Mouse (Mus musculus) C2C12 (cell line): ENCODE data around the gene Smg6. TPM values are rescaled to one million over a fixed set of nuclear protein-coding genes. Genes with fewer than 3 reads are reported as not detected.
"Not testable (repeated sequence)": the region's sequence is repeated elsewhere in the genome, so short reads cannot be mapped to it uniquely, and the experiment has no call there.

ENCODE experiments used
- H3K27me3 ChIP-seq: one replicate; pipeline ENCODE4 v1.6.1; 2011; ENCODE audit not compliant: control insufficient read depth, insufficient read depth, insufficient read length
- H3K36me3 ChIP-seq: one replicate; pipeline ENCODE4 v1.6.1; 2011; ENCODE audit not compliant: control insufficient read depth, insufficient read depth
- H3K4me3 ChIP-seq: one replicate; pipeline ENCODE4 v1.5.1; 2011; ENCODE audit warnings: mild to moderate bottlenecking, control low read depth; ENCODE audit not compliant: poor library complexity, insufficient read depth, severe bottlenecking
- H3K79me2 ChIP-seq: one replicate; pipeline ENCODE4 v1.6.1; 2011; ENCODE audit not compliant: control insufficient read depth, insufficient read depth
- H3K79me3 ChIP-seq: one replicate; pipeline ENCODE4 v1.6.1; 2011; ENCODE audit warnings: low read depth, control low read depth
- H3ac ChIP-seq: one replicate; pipeline ENCODE3; 2011; ENCODE audit warnings: low read depth; ENCODE audit not compliant: control insufficient read depth, insufficient read length
- CEBPB ChIP-seq: IDR thresholded peaks from one replicate; pipeline ENCODE4 v1.6.1; 2011; ENCODE audit warnings: low read depth, mild to moderate bottlenecking, control low read depth, moderate library complexity
- CTCF ChIP-seq: IDR thresholded peaks from one replicate; pipeline ENCODE4 v1.5.1; 2011; ENCODE audit not compliant: control insufficient read depth, insufficient read depth, insufficient read length
- FOSL1 ChIP-seq: IDR thresholded peaks from one replicate; pipeline ENCODE4 v1.8.0; 2011; ENCODE audit warnings: mild to moderate bottlenecking, low read length; ENCODE audit not compliant: poor library complexity, insufficient read depth, severe bottlenecking
- MAX ChIP-seq: IDR thresholded peaks from one replicate; pipeline ENCODE4 v1.6.1; 2011; ENCODE audit warnings: mild to moderate bottlenecking, control low read depth
- MYOD1 ChIP-seq: IDR thresholded peaks from one replicate; pipeline ENCODE4 v1.6.1; 2011; ENCODE audit warnings: low read depth; ENCODE audit not compliant: control insufficient read depth, insufficient read length
- MYOG ChIP-seq: IDR thresholded peaks from one replicate; pipeline ENCODE4 v1.6.1; 2011; ENCODE audit not compliant: control insufficient read depth, insufficient read length; ENCODE audit errors: extremely low read depth
- USF1 ChIP-seq: IDR thresholded peaks from one replicate; pipeline ENCODE4 v1.6.1; 2011; ENCODE audit warnings: low read depth, mild to moderate bottlenecking, control low read depth, moderate library complexity
- polyA plus RNA-seq: library from polyadenylated mRNA; unstranded; fragments of >200 nt; fragmentation: generic; extraction: Trizol; gene quantifications from one replicate; pipeline ENCODE4 v1.2.1, GENCODE M21; 2012; ENCODE audit warnings: missing spikeins

Smg6 gene
- polyA plus RNA-seq, 1 experiment: 7.5 TPM

DNA sequence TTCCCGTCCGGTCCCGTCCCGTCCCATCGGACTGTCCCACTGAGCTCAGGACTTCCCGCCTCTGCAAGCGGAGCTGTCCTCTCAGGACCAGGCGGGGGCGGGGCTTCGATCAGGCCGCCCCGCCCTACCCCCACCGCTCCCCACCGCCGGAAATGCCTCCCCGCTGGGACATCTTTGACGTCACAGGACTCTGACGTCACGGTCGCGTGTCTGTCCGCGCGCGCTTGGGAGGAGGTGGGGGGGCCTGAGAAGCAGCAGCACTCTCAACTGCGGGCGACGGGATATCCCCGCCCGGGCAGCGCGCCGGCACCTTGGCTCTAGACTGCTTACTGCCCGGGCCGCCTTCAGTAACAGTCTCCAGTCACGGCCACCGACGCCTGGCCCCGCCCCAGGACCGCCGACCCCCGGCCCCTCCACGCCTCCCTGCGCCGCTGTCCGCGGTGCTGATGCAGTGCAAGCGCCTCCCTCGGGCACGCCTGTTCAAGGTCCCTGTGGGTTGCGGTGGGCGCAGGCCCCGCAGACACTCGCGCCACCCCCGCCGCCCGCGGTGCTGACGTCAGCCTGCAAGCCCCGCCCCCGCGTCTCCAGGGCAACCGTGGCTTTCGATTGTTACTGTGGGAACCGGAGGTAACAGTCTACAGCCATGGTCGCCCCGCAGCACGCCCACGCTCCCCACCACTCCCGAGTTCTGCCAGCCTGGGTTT is 247.6 kb downstream of the Smg6 start:
- Histone ChIP-seq H3K79me3 (peaks cover 8% of the 10 kb centered on the region), H3K27me3 (no peaks in the 10 kb centered on the region), H3K4me3 (peak overlapping the region; percentile 34), H3K36me3 (peaks cover 13% of the 10 kb centered on the region), H3K79me2 (peaks cover 12% of the 10 kb centered on the region), H3ac (peak overlapping the region; percentile 46)
- TF ChIP-seq USF1 (no peak), MYOG (no peak), CTCF (no peak), FOSL1 (no peak), CEBPB (no peak), MAX (no peak), MYOD1 (no peak)

DNA sequence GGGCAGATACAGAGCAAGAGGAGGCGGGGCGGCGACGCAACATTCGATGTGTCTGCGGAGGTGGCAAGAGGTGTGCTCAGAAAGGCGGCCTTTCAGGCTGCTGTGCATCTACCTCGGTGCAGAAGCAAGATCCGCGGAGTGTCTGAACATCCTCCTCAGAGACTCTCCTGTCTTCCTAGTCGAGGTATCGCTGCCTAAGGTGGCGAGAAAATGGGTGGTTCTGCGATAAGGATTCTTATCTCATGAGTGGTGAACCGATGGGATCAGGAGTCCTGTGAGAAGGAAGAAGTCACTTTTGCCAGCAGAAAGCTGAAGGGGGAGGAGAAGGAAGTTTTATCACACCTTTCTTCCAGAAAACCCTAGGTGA is 248.2 kb downstream of the Smg6 start:
- peaks cover 18% of the 10 kb centered on the region for H3K79me2 ChIP-seq
- H3K4me3 ChIP-seq: peak overlapping the region; percentile 34
- no peak overlapping the region for H3ac ChIP-seq
- no peak for TF ChIP-seq FOSL1
- TF ChIP-seq MAX: no peak
- TF ChIP-seq CEBPB: no peak
- TF ChIP-seq MYOG: no peak
- TF ChIP-seq USF1: no peak
- no peak for TF ChIP-seq MYOD1
- TF ChIP-seq CTCF: no peak
- H3K79me3 ChIP-seq: peaks cover 9% of the 10 kb centered on the region
- no peaks in the 10 kb centered on the region for H3K27me3 ChIP-seq
- H3K36me3 ChIP-seq: peaks cover 13% of the 10 kb centered on the region

DNA sequence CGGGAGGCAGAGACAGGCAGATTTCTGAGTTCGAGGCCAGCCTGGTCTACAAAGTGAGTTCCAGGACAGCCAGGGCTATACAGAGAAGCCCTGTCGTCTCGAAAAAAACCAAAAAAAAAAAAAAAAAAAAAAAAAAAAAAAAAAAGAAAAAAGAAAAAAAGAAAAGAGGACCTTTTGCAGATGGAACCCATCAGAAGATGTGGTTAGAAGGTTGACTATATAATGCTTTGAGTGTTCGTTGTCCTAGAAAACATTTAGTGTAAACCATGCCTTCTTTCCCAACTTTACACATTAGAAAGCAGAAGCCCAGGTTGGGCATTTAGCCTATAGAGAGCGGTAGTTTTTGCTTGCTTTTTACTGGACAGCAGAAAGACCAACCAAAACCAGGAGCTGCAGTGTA is 249.0 kb downstream of the Smg6 start:
- not testable (repeated sequence) for H3K79me3 ChIP-seq, H3K4me3 ChIP-seq, H3K27me3 ChIP-seq, H3ac ChIP-seq
- H3K36me3 ChIP-seq: peaks cover 15% of the 10 kb centered on the region
- H3K79me2 ChIP-seq: peaks cover 19% of the 10 kb centered on the region

- H3K79me3 ChIP-seq: peaks cover 9% of the 10 kb centered on the region
- peaks cover 46% of the 10 kb centered on the region for H3K36me3 ChIP-seq
- H3K79me2 ChIP-seq: peaks cover 19% of the 10 kb centered on the region
- peak overlapping the region; percentile 94 for H3K4me3 ChIP-seq
- H3ac ChIP-seq: peak overlapping the region; percentile 88
- TF ChIP-seq CEBPB (no peak), CTCF (no peak), MYOG (no peak)
- no peaks in the 10 kb centered on the region for H3K27me3 ChIP-seq
Observed at GRCm38 (mm10) chr11:75178011-75178410, 252.4 kb downstream of the Smg6 start.

GRCm38 (mm10) chr11:75178672-75179208 is 253.1 kb downstream of the Smg6 start, which contains the start of gene Ovca2:
Gene Ovca2 (minus strand): TSS chr11:75178835.
- TF ChIP-seq CEBPB (no peak), CTCF (peak; percentile 88), FOSL1 (no peak), MAX (no peak)
- peaks cover 9% of the 10 kb centered on the region for H3K79me3 ChIP-seq
- peaks cover 19% of the 10 kb centered on the region for H3K79me2 ChIP-seq
- H3K36me3 ChIP-seq: peaks cover 54% of the 10 kb centered on the region
- peak within 1 kb of the TSS; percentile 88 for H3ac ChIP-seq
- peak within 1 kb of the TSS; percentile 94 for H3K4me3 ChIP-seq
- H3K27me3 ChIP-seq: no peaks in the 10 kb centered on the region

GRCm38 (mm10) chr11:75183917-75184570 is 258.4 kb downstream of the Smg6 start:
- Histone ChIP-seq H3K36me3 (peaks cover 44% of the 10 kb centered on the region), H3K79me2 (peaks cover 15% of the 10 kb centered on the region), H3ac (no peak overlapping the region), H3K79me3 (peaks cover 7% of the 10 kb centered on the region), H3K27me3 (no peaks in the 10 kb centered on the region), H3K4me3 (no peak overlapping the region)
- no peak for TF ChIP-seq MAX
- TF ChIP-seq MYOG: no peak
- TF ChIP-seq USF1: no peak
- no peak for TF ChIP-seq CEBPB
- TF ChIP-seq CTCF: no peak
- no peak for TF ChIP-seq MYOD1
